Mouse (Mus musculus): ENCODE data around the gene 2310034G01Rik. TPM values are rescaled to one million over a fixed set of nuclear protein-coding genes. Genes with fewer than 3 reads are reported as not detected.
A peak's percentile ranks its signal among the peaks of the same experiment; 100 is the strongest.

The 2310034G01Rik gene
- polyA plus RNA-seq, 1 experiment from 2014 or later: 1.3 TPM

- H3K27ac ChIP-seq (ENCODE audit: low read depth, low read length): no peak overlapping the region
- 82% methylated on average over 11 of the region's 11 CpGs for WGBS
- H3K27me3 ChIP-seq (replicated peaks; ENCODE audit: control insufficient read depth, insufficient read depth, low read length): no peaks in the 10 kb centered on the region
- no peak for ATAC-seq
- H3K9me3 ChIP-seq (ENCODE audit: control insufficient read depth): no peaks in the 10 kb centered on the region
- no peaks in the 10 kb centered on the region for H3K36me3 ChIP-seq (ENCODE audit: control insufficient read depth, insufficient read depth)
- H3K4me3 ChIP-seq (ENCODE audit: low read depth, low read length): no peak overlapping the region
- no peaks in the 10 kb centered on the region for H3K4me1 ChIP-seq (replicated peaks; ENCODE audit: control insufficient read depth, insufficient read depth, low read length)
- H3K4me2 ChIP-seq (replicated peaks; ENCODE audit: low read depth): no peak overlapping the region
- no peak for TF ChIP-seq CTCF (IDR thresholded peaks at IDR 0.05; ENCODE audit: low read depth)
- no peak overlapping the region for H3K9ac ChIP-seq (ENCODE audit: low read depth, low read length)
These were observed 13.3 kb upstream of the 2310034G01Rik start for GRCm38 (mm10) chr19:46363294-46364009.

GRCm38 (mm10) chr19:46362104-46362503 lies 12.0 kb upstream of the 2310034G01Rik start:
- Histone ChIP-seq H3K27me3 (replicated peaks; ENCODE audit: control insufficient read depth, insufficient read depth, low read length) (no peaks in the 10 kb centered on the region), H3K4me1 (replicated peaks; ENCODE audit: control insufficient read depth, insufficient read depth, low read length) (no peaks in the 10 kb centered on the region), H3K4me2 (replicated peaks; ENCODE audit: low read depth) (no peak overlapping the region), H3K36me3 (ENCODE audit: control insufficient read depth, insufficient read depth) (no peaks in the 10 kb centered on the region), H3K9ac (ENCODE audit: low read depth, low read length) (no peak overlapping the region), H3K9me3 (ENCODE audit: control insufficient read depth) (no peaks in the 10 kb centered on the region), H3K4me3 (ENCODE audit: low read depth, low read length) (no peak overlapping the region), H3K27ac (ENCODE audit: low read depth, low read length) (no peak overlapping the region)
- TF ChIP-seq CTCF (IDR thresholded peaks at IDR 0.05; ENCODE audit: low read depth): no peak
- no peak for ATAC-seq
- WGBS: 86% methylated on average over 8 of the region's 8 CpGs

GRCm38 (mm10) chr19:46358381-46358780 lies 8.3 kb upstream of the 2310034G01Rik start:
- Histone ChIP-seq H3K36me3 (ENCODE audit: control insufficient read depth, insufficient read depth) (no peaks in the 10 kb centered on the region), H3K4me1 (replicated peaks; ENCODE audit: control insufficient read depth, insufficient read depth, low read length) (no peaks in the 10 kb centered on the region), H3K4me2 (replicated peaks; ENCODE audit: low read depth) (peak overlapping the region; percentile 89), H3K4me3 (ENCODE audit: low read depth, low read length) (no peak overlapping the region), H3K27ac (ENCODE audit: low read depth, low read length) (peak overlapping the region; percentile 69), H3K27me3 (replicated peaks; ENCODE audit: control insufficient read depth, insufficient read depth, low read length) (no peaks in the 10 kb centered on the region), H3K9ac (ENCODE audit: low read depth, low read length) (no peak overlapping the region; the same call in 1 of the 2 replicates), H3K9me3 (ENCODE audit: control insufficient read depth) (no peaks in the 10 kb centered on the region)
- WGBS: 51% methylated on average over 4 of the region's 4 CpGs
- no peak for TF ChIP-seq CTCF (IDR thresholded peaks at IDR 0.05; ENCODE audit: low read depth)
- peak; percentile 61 for ATAC-seq

- H3K9me3 ChIP-seq (ENCODE audit: control insufficient read depth): no peaks in the 10 kb centered on the region
These were observed 7.5 kb upstream of the 2310034G01Rik start for GRCm38 (mm10) chr19:46357344-46358280.

GRCm38 (mm10) chr19:46356701-46357138 lies 6.6 kb upstream of the 2310034G01Rik start:
- H3K27ac ChIP-seq (ENCODE audit: low read depth, low read length): peak overlapping the region; percentile 69
- ATAC-seq: peak; percentile 82
- H3K27me3 ChIP-seq (replicated peaks; ENCODE audit: control insufficient read depth, insufficient read depth, low read length): no peaks in the 10 kb centered on the region
- peak overlapping the region; percentile 89 for H3K4me2 ChIP-seq (replicated peaks; ENCODE audit: low read depth)
- under 1% methylated on average over 29 of the region's 29 CpGs for WGBS
- no peak for TF ChIP-seq CTCF (IDR thresholded peaks at IDR 0.05; ENCODE audit: low read depth)
- no peaks in the 10 kb centered on the region for H3K9me3 ChIP-seq (ENCODE audit: control insufficient read depth)
- H3K9ac ChIP-seq (ENCODE audit: low read depth, low read length): peak overlapping the region; percentile 26
- no peaks in the 10 kb centered on the region for H3K36me3 ChIP-seq (ENCODE audit: control insufficient read depth, insufficient read depth)
- H3K4me3 ChIP-seq (ENCODE audit: low read depth, low read length): peak overlapping the region; percentile 64
- H3K4me1 ChIP-seq (replicated peaks; ENCODE audit: control insufficient read depth, insufficient read depth, low read length): no peaks in the 10 kb centered on the region

More at GRCm38 (mm10) chr19:46357344-46358280, 7.5 kb upstream of the 2310034G01Rik start:
- peak overlapping the region; percentile 64 for H3K4me3 ChIP-seq (ENCODE audit: low read depth, low read length)
- H3K9ac ChIP-seq (ENCODE audit: low read depth, low read length): peak overlapping the region; percentile 12; the same call in 1 of the 2 replicates
- no peaks in the 10 kb centered on the region for H3K36me3 ChIP-seq (ENCODE audit: control insufficient read depth, insufficient read depth)
- TF ChIP-seq CTCF (IDR thresholded peaks at IDR 0.05; ENCODE audit: low read depth): no peak
- ATAC-seq: peak; percentile 69
- H3K27me3 ChIP-seq (replicated peaks; ENCODE audit: control insufficient read depth, insufficient read depth, low read length): no peaks in the 10 kb centered on the region
- H3K4me1 ChIP-seq (replicated peaks; ENCODE audit: control insufficient read depth, insufficient read depth, low read length): no peaks in the 10 kb centered on the region
- peak overlapping the region; percentile 69 for H3K27ac ChIP-seq (ENCODE audit: low read depth, low read length)
- 10% methylated on average over 25 of the region's 25 CpGs for WGBS
- peak overlapping the region; percentile 89 for H3K4me2 ChIP-seq (replicated peaks; ENCODE audit: low read depth)

GRCm38 (mm10) chr19:46349550-46349949 lies 552 bp downstream of the 2310034G01Rik start:
- no peaks in the 10 kb centered on the region for H3K4me1 ChIP-seq (replicated peaks; ENCODE audit: control insufficient read depth, insufficient read depth, low read length)
- 31% methylated on average over 6 of the region's 6 CpGs for WGBS
- no peak for TF ChIP-seq CTCF (IDR thresholded peaks at IDR 0.05; ENCODE audit: low read depth)
- H3K9me3 ChIP-seq (ENCODE audit: control insufficient read depth): no peaks in the 10 kb centered on the region
- no peak overlapping the region for H3K27ac ChIP-seq (ENCODE audit: low read depth, low read length)
- H3K9ac ChIP-seq (ENCODE audit: low read depth, low read length): no peak overlapping the region
- peak overlapping the region; percentile 98 for H3K4me2 ChIP-seq (replicated peaks; ENCODE audit: low read depth)
- no peaks in the 10 kb centered on the region for H3K27me3 ChIP-seq (replicated peaks; ENCODE audit: control insufficient read depth, insufficient read depth, low read length)
- peak overlapping the region; percentile 56 for H3K4me3 ChIP-seq (ENCODE audit: low read depth, low read length)
- no peaks in the 10 kb centered on the region; the same call in 1 of the 2 replicates for H3K36me3 ChIP-seq (ENCODE audit: control insufficient read depth, insufficient read depth)
- no peak for ATAC-seq

Measured in intestine, postnatal 0 days (tissue).